Mouse (Mus musculus) megakaryocyte-erythroid progenitor cell, adult 5 weeks (primary cell): ENCODE measurements around the gene Zbtb34. TPM values are rescaled to one million over a fixed set of nuclear protein-coding genes. Genes with fewer than 3 reads are reported as not detected.

Source experiments
- polyA plus RNA-seq: library from polyadenylated mRNA; stranded (reverse); fragments of >175 nt; gene quantifications from 2 replicates; pipeline ENCODE4 v1.2.3, GENCODE M21; 2012

Gene Zbtb34
- polyA plus RNA-seq = 5.4 TPM in 2 replicates

DNA sequence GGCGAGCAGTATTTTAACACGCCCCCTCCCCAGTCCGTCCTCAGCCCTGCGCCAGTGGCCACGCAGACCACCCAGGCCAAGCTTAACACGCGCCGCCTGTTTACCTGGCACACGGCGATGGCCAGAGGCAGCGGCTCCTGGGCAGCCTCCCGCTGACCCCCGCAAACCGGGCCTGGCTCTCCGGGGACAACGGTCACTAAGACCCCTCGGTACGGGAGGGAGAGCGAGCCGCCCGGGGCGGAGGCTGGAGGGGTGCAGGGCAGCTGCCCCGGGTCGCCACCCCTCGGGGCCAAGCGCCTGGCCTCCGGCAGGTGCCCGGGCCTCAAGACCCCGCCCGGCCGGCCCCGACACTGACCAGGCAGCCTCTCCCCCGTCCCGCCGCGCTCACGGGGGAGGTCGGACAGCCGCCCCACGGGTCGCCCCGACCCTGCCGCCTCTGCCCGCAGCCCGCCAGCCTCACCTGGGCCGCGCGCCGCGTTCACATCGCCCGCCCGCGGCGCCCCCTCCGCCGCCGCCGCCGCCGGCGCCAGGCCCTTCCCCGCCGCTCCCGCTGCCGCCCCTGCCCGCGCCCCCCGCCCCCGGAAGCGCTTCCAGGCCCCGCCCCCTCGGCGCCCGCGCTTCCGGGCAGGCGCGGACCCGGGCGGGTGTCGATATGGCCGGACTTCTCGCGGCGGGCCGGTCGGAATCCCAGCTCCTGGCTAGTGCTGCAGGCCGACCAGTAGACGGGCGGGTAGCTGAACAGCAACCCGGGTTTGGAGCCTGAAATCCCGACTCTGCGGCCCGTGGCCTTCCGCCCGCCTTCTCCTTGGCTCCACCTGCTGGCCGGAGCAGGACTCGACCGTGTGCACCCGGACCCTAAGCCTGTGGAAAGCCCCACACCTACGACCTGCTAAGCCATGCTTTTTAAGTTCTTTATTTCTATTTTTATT is at the start of gene Zbtb34:
Zbtb34 (minus strand) TSS at position 554 of the 929 bp plus-strand sequence.

DNA sequence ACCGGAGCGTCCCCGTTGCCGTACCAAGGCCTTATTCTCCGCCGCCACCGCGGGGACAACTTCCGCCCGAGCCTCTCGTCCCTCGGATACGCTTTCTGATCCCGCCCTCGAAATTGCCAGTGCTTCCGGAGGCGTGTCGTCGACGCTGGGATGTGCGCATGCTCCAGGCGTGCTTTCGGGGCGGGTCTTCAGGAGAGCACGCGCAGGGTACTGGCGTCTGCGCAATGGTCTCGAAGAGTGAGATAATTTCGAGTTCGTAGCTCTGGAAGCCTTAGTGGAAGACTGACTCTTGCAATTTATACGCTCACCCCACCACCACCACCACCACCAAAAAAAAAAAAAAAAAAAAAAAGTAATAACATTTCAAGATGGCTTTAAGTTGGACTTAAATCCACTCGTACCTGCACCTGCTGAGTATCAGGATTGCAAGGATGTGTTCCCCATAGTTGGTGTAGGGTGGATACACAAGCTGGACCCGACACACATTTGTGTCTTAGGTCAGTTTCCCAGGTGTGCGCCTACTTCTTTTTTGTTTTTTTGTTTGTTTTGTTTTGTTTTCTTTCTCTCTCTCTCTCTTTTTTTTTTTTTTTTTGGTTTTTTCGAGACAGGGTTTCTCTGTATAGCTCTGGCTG is 37.5 kb upstream of the Zbtb34 start, which contains the start of gene Zbtb43:
Zbtb43 (minus strand) TSS at position 94 of the 632 bp plus-strand sequence.

GRCm38 (mm10) chr2:33370777-33371647 is 60.1 kb downstream of the Zbtb34 start, which contains the start of gene Ralgps1:
Gene Ralgps1 (minus strand): TSS chr2:33371486.

Other genes starting within 250 kb of the Zbtb34 start
- gene Angptl2, start 215.3 kb downstream of the Zbtb34 start, polyA plus RNA-seq = 1.2 and 2.3 TPM in 2 replicates
- gene Ralgps1, start 59.8 kb downstream of the Zbtb34 start, polyA plus RNA-seq = 1.5 and 1.6 TPM in 2 replicates
- 2.1 and 3.9 TPM in 2 replicates for gene Zbtb43, start 37.2 kb upstream of the Zbtb34 start, polyA plus RNA-seq
- gene Lmx1b, start 209.2 kb upstream of the Zbtb34 start, polyA plus RNA-seq = not detected in 2 replicates